Mouse (Mus musculus) right cerebral cortex, postnatal 4 days (tissue): ENCODE measurements around the gene Lyrm4.
"Not testable (repeated sequence)": the region's sequence is repeated elsewhere in the genome, so short reads cannot be mapped to it uniquely, and the experiment has no call there.

Source experiments
- DNase-seq: peaks from one replicate; pipeline ENCODE4 v3.0.0-alpha.2; 2022

Lyrm4 gene

DNA sequence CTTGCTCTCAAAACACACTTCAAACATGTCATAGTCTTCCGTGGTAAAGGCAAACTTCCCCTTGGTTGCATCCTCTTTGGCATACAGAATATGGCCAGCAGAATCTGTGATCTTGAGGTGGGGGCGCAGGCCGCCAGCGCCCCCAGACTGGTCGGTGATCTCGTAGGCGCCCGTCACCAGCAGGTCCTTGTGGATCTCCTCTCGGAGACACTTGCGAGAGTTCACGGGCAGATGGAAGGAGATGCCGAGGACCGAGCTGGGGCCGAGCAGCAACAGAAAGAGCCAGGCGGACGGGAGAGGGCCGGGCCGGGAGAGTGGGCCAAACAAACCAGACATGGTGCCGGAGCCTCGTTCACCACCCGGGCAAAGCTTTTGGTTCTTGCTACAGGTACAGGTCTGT is 126.1 kb downstream of the Lyrm4 start:
- not testable (repeated sequence) for DNase-seq

GRCm38 (mm10) chr13:35989329-35989728 is 128.0 kb downstream of the Lyrm4 start:
- DNase-seq: no peak

DNA sequence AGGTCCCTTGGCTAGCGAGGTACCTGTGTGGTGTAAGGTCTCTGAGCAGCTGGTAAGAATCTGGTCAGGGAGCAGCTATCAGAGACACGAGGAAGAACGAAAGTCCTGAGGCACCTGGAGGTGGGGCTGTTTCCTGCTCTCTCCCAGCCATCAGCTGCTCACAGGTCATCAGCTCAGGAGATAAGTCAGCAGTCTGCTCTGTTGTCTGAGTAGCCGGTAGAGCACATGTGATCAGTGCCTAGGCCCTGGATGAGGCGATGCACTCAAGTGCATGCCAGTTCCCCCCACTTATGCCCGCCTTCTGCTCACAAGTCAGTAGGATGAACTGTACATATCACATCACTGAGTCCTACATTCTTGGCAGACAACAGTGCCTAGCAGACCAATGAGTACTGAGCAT is 134.3 kb downstream of the Lyrm4 start:
- no peak for DNase-seq

DNA sequence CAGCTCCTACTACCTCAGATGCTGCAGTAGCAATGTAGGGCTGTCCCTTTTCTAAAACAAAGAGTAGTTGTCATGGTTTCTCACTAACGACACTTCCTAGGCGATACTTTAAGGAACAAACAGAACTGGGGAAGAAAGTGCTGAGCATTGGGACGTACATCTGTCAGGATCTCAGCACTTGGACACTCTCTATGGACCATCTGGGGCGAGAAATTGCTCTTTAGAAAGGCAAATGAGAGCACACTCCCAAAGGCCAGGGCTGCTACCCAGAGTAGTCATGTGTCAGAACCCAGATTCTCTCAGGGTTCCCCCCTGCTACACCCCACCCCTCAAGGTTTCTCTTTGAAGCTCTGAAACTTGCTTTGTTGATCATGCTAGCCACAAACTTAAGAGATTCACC is 136.9 kb downstream of the Lyrm4 start:
- no peak for DNase-seq

DNA sequence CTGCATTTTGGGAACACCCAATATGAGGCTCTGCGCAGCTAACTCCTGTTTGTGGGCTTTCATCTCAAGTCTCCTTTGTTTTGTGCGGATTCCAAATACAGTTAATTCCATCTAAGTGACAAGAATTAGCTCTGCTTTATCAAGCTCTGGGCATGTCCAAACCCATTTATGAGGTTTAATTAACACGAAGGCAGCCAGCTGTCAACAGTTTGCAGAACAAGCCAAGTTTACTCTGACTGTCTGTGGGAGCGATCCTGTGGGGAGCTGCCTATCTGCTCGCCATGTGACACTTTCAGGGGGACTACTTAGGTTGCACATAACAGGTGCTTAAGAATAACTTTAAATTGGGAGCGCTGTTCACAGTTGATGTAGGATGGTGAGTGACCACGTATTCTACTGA is 140.4 kb downstream of the Lyrm4 start:
- DNase-seq: no peak

- DNase-seq: no peak
Measured at GRCm38 (mm10) chr13:35969829-35970228, 147.5 kb downstream of the Lyrm4 start.

DNA sequence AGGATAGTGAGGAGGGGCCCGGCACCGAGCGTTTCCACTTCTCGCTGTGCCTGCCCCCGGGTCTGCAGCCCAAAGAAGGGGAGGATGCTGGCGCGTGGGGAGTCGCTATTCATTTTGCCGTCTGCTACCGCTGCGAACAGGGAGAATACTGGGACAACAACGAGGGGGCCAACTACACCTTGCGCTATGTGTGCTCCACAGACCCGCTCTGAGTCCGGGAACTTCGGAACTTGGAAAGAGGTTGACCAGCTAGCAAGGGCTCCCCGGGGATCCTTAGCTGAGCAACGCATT is 147.9 kb downstream of the Lyrm4 start:
- no peak for DNase-seq

DNA sequence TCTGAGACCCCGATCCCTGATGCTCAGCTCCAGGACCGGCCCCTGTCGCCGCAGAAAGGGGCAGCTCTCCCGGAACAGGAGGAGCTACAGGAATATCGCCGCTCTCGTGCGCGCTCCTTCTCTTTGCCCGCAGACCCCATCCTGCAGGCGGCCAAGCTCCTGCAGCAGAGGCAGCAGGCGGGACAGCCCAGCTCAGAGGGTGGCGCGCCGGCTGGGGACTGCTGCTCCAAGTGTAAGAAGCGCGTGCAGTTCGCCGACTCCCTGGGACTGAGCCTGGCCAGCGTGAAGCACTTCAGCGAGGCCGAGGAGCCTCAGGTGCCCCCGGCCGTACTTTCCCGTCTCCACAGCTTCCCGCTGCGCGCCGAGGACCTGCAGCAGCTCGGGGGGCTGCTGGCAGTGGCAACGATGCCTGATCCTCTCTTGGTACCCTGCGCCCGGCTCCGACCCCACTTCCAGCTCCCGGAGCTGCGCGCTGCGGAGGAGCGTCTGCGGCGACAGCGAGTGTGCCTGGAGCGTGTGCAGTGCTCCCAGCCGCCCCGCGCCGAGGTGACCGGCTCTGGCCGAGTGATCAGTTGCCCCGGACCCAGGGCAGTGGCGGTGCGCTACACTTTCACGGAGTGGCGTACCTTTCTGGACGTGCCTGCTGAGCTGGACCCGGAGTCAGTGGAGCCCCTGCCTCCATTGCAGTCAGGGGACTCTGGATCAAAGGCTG is 148.5 kb downstream of the Lyrm4 start:
- peak; percentile 48 for DNase-seq

DNA sequence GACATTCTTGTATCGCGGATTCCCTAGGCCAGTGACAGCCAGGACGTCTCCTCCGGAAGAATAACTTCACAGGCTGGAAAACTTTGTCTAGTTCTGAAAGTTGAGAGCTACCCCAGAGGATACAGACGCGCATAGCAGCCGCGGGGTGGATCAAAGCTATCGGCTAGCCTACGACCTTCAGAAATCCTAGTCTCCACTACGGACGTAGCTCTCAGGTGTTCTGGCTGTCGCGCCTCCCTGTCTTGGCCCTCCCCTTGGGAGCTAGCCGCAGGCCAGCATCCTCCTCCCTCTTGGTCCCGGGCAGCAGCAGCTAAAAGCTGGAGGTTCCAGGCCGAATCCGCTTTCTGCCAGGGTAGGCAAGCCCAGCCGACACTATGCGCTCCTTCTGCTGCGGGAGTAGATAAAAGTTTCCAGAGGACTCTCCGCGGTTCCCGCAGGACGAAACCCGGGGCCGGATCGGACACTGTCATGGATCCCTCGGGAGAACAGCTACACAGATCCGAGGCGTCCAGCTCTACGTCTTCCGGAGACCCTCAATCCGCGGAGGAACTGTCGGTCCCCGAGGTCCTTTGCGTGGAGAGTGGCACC is 149.1 kb downstream of the Lyrm4 start:
- DNase-seq: peak; percentile 19

DNA sequence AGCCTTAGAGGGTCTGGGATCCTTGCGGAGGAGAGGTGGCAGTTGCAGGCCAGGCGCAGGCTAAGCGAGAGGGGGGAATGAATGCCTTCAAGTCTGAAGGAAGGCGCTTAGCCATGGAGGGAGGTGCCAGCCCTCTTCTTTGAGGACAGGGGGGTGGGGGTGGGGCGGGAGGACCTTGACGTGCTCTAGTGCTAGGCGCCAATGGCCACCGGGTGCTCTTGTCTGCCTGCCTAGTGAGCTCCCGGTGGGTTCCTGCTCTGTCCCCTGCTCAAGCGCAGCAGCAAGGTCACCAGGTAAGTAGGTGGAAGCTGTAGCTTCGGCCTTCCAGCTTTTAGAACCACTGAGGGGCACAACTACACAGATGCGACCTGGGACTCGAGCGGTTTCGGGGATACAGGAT is 149.6 kb downstream of the Lyrm4 start:
- no peak for DNase-seq

- no peak for DNase-seq
Measured at GRCm38 (mm10) chr13:35963583-35963982, 153.7 kb downstream of the Lyrm4 start.

- no peak for DNase-seq
Measured at GRCm38 (mm10) chr13:35959391-35960067, 157.8 kb downstream of the Lyrm4 start.

DNA sequence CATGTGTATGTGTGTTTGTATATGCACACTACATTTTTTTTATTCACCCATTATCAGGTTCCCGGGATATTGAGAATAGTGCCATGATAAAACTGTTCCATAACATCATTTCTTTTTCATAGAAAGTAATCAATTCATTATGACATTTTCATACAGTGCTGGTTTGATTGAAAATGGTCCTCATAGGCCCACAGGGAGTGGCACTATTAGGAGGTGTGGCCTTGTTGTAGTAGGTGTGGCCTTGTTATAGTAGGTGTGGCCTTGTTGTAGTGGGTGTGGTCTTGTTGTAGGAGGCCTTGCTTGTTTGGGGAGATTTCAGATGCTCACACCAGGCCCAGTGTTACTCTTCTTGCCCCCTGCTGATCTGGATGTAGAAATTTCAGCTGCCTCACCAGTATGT is 158.8 kb downstream of the Lyrm4 start, which contains the start of gene Ppp1r3g:
Gene Ppp1r3g, plus strand, starts transcription at position 301 of the 400 bp plus-strand sequence.
- DNase-seq: no peak

DNA sequence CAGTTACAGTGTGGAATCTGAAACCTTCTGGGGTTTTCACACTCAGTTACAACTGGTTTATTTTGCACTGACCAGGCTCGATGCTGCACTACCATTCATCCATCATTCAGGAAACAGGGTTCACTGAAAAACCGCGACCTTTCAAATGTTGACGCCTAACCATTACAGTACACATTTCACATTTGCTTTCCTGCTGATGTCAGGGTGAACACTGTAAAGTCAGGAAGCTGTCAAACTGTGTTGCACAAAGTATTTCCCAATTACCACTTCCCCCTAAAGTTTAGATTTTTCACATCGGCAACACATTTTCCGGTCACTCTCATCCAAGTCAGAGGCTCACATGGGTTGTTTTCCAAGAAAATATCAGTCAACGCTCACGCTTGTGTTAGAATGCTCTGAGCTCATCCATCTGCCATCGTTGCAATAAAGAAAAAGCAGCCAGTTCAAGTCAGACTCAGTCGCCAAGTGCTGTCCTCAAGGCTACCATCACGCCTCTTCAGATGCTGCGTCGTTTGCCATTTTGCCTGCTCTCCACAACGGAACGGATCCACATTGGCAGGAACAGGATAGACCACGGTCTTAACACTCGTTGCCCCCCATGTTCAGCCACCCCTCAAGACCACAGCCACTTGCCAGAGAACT is 167.4 kb downstream of the Lyrm4 start:
- DNase-seq: no peak

DNA sequence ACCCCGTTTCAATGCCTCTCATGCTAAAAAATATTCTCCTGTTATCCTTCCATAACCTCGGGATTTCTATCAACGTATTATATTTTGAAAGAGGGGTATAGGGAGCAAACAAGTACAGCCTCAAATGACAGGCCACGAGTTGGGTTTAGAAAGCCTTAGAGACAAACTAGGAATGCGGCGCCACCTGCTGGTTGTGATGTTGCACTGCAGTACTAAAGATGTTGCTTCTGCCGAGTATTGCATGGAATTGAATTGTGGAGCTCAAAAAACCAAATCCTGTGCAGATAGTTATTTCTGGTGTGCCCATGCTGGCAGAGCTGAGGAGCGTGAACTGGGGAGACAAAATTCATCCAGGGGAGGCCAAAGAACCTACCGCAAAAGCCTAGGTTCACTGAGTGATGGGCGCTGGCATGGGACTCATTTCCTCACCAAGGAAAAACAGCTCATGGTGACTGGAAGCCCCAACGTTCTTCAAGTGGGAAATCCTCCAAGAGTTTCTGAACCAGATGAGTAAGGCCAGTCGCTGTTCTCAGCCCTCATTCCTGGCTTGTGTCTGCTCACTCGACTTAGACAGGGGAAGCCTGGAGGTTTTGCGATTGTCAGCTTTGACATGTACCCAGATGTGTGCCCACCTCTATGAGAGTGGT is 169.8 kb downstream of the Lyrm4 start:
- peak; percentile 89 for DNase-seq

DNA sequence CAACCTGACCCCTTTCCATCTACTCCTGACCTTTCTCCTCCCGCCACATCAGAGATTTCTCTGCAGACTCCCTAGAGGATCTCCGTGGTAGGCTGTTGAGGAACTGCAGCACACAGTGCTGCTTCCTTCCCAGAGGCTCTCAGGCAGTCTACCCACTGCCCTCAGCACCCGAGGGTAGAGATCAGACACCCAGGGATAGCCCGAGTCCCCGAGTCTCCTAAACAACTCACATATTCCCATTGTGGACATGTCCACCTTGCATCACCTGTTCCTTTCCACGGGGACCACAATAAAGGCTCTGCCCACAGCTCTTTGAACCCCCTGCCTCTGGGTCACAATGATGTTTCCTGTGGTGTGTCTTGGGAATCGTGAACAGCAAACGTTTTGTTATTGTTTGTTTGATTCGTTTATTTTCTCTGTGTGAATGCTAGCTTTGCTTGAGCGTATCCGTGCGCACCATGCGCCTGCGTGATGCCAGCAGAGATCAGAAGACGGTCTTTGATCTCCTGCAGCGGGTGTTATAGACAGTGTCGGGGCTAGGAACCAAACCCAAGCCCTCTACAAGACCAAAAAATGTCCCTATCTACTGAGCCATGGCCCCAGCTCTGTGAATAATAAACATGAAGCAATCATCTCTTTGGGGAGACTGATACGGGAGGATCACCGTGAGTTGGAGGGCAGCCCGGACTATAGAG is 170.5 kb downstream of the Lyrm4 start:
- peak; percentile 6 for DNase-seq

DNA sequence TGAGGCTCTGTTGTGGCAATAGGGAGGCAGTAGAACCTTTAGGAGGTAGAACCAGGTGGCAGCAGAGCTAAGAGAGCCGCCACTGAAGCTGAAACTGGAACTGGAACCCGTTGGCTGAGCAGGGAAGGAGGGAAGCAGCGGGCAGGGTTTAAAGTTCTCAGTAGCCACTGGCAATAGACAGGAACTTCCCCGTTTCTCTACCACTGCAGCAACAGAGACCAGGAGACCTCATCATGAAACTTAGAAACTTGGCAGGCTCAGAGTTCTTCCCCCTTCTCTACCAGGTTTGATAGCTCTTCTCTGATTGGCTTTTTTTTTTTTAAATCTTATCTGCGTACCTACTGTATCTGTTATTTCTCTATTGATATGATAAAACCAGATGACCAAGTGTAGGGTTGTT is 176.4 kb downstream of the Lyrm4 start:
- DNase-seq: no peak

GRCm38 (mm10) chr13:35939871-35940665 is 177.3 kb downstream of the Lyrm4 start:
- DNase-seq: no peak

DNA sequence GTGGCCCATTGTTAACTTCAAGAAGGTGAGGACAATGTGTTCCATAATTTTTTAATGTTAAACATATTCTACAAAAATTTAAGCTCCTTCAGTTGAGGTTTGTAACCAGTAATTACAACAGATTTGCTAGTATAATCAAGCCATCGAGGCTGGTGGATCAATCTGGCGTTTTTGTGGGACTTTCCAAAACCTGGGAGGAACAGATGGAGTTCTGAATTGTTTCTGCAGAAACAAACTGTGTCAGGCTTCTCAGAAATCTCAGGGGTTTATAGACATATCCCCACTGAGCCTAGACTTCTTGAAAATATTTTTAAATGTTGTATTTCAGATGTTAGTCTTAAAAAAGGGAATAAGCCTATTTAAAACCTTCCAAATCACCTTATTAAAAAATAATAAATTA is 179.3 kb downstream of the Lyrm4 start:
- no peak for DNase-seq
